Mouse (Mus musculus) MEL (cell line): ENCODE measurements around the gene Arhgef33. TPM values are rescaled to one million over a fixed set of nuclear protein-coding genes. Genes with fewer than 3 reads are reported as not detected.

ENCODE experiments used
- DNase-seq: peaks from one replicate; pipeline ENCODE4 v3.0.0; 2011; ENCODE audit warnings: low read depth, low spot score
- H3K27ac ChIP-seq: 2 replicates; pipeline ENCODE4 v1.5.1; 2012; ENCODE audit warnings: low read depth, mild to moderate bottlenecking, control low read depth, low read length, moderate library complexity; ENCODE audit not compliant: control insufficient read depth
- H3K27me3 ChIP-seq, 2 experiments: fragments of 150-350 bp in 1 of 2; sonication (generic) in 1 of 2; 2 replicates each; pipeline ENCODE4 v1.6.1; 2012; ENCODE audit warnings: low read length in 2 of 2, mild to moderate bottlenecking in 2 of 2, improper control_type of control experiment in 1 of 2, moderate library complexity in 1 of 2; ENCODE audit not compliant: insufficient read depth in 2 of 2, control insufficient read depth in 1 of 2
- H3K36me3 ChIP-seq, 2 experiments: 2 replicates each; pipeline ENCODE4 v1.6.1; 2012 to 2014; ENCODE audit warnings: low read length in 2 of 2, improper control_type of control experiment in 1 of 2, inconsistent platforms in 1 of 2, mild to moderate bottlenecking in 1 of 2; ENCODE audit not compliant: insufficient read depth in 2 of 2, control insufficient read depth in 1 of 2
- H3K4me1 ChIP-seq, 2 experiments: fragments of 150-350 bp in 1 of 2; sonication (generic) in 1 of 2; 2 replicates each; pipeline ENCODE4 v1.6.1; 2012; ENCODE audit warnings: low read length in 2 of 2, improper control_type of control experiment in 1 of 2, mild to moderate bottlenecking in 1 of 2; ENCODE audit not compliant: insufficient read depth in 2 of 2, control insufficient read depth in 1 of 2
- H3K4me3 ChIP-seq, 2 experiments: fragments of 150-350 bp in 1 of 2; sonication (generic) in 1 of 2; 2 replicates each; pipeline ENCODE4 v1.5.1; 2012; ENCODE audit warnings: low read depth in 2 of 2, low read length in 2 of 2, mild to moderate bottlenecking in 2 of 2, moderate library complexity in 2 of 2, control low read depth in 1 of 2, improper control_type of control experiment in 1 of 2; ENCODE audit not compliant: control insufficient read depth in 1 of 2, insufficient read depth in 1 of 2
- H3K79me2 ChIP-seq: 2 replicates; pipeline ENCODE4 v1.6.1; 2012; ENCODE audit warnings: mild to moderate bottlenecking, low read length, moderate library complexity; ENCODE audit not compliant: control insufficient read depth, poor library complexity, insufficient read depth
- H3K9ac ChIP-seq: 2 replicates; pipeline ENCODE4 v1.6.1; 2012; ENCODE audit warnings: low read depth, mild to moderate bottlenecking, control low read depth, low read length, moderate library complexity; ENCODE audit not compliant: control insufficient read depth, poor library complexity, severe bottlenecking
- H3K9me3 ChIP-seq: fragments of 150-350 bp; sonication (generic); replicated peaks from 2 replicates; pipeline ENCODE4 v1.6.1; 2012; ENCODE audit warnings: mild to moderate bottlenecking, low read length, improper control_type of control experiment, moderate library complexity; ENCODE audit not compliant: insufficient read depth
- CHD2 ChIP-seq: IDR thresholded peaks from 2 replicates; pipeline ENCODE4 v1.6.1; 2011; ENCODE audit warnings: low read length, improper control_type of control experiment
- CTCF ChIP-seq, 3 experiments: IDR thresholded peaks in 2 of 3; conservative IDR thresholded peaks in 1 of 3; 2 replicates each; pipeline ENCODE4 v1.5.1; 2011 to 2012; ENCODE audit warnings: low read length in 3 of 3, low read depth in 2 of 3, mild to moderate bottlenecking in 2 of 3, improper control_type of control experiment in 1 of 3, inconsistent platforms in 1 of 3, mixed read lengths in 1 of 3, moderate library complexity in 1 of 3; ENCODE audit not compliant: control insufficient read depth in 1 of 3, insufficient read depth in 1 of 3, poor library complexity in 1 of 3, severe bottlenecking in 1 of 3
- E2F4 ChIP-seq: IDR thresholded peaks from 2 replicates; pipeline ENCODE4 v1.6.1; 2011; ENCODE audit warnings: low read depth, low read length, improper control_type of control experiment, borderline replicate concordance
- ELF1 ChIP-seq: IDR thresholded peaks from 2 replicates; pipeline ENCODE4 v1.6.1; 2014; ENCODE audit warnings: low read depth, mild to moderate bottlenecking, inconsistent platforms, low read length, improper control_type of control experiment, moderate library complexity
- EP300 ChIP-seq, 2 experiments: IDR thresholded peaks; 2 replicates each; pipeline ENCODE4 v1.6.1; 2011; ENCODE audit warnings: improper control_type of control experiment in 2 of 2, low read length in 2 of 2, low read depth in 1 of 2, mild to moderate bottlenecking in 1 of 2
- ETS1 ChIP-seq: IDR thresholded peaks from 2 replicates; pipeline ENCODE4 v1.6.1; 2012; ENCODE audit warnings: low read depth, mild to moderate bottlenecking, inconsistent platforms, low read length, improper control_type of control experiment, moderate library complexity
- GATA1 ChIP-seq: IDR thresholded peaks from 2 replicates; pipeline ENCODE4 v1.6.1; 2011; ENCODE audit warnings: low read depth, low read length, improper control_type of control experiment
- HCFC1 ChIP-seq: IDR thresholded peaks from 2 replicates; pipeline ENCODE4 v1.6.1; 2012; ENCODE audit warnings: low read depth, mild to moderate bottlenecking, inconsistent platforms, low read length, improper control_type of control experiment, moderate library complexity
- JUND ChIP-seq: IDR thresholded peaks from 2 replicates; pipeline ENCODE4 v1.6.1; 2011; ENCODE audit warnings: low read depth, mild to moderate bottlenecking, improper control_type of control experiment, low read length
- KAT2A ChIP-seq: conservative IDR thresholded peaks from 2 replicates; pipeline ENCODE4 v1.6.1; 2012; ENCODE audit warnings: low read depth, low read length, improper control_type of control experiment, inconsistent platforms
- MAFK ChIP-seq: IDR thresholded peaks from 2 replicates; pipeline ENCODE4 v1.6.1; 2011; ENCODE audit warnings: low read depth, mild to moderate bottlenecking, low read length, improper control_type of control experiment, borderline replicate concordance
- MEF2A ChIP-seq: IDR thresholded peaks from 2 replicates; pipeline ENCODE4 v1.6.1; 2014; ENCODE audit warnings: low read depth, mild to moderate bottlenecking, inconsistent platforms, low read length, improper control_type of control experiment; ENCODE audit not compliant: poor library complexity, insufficient replicate concordance, severe bottlenecking; ENCODE audit errors: extremely low read depth
- MYB ChIP-seq: IDR thresholded peaks from 2 replicates; pipeline ENCODE4 v1.6.1; 2011; ENCODE audit warnings: mild to moderate bottlenecking, low read depth, low read length, improper control_type of control experiment
- MYC ChIP-seq: IDR thresholded peaks from 2 replicates; pipeline ENCODE4 v1.6.1; 2011; ENCODE audit warnings: low read depth, mild to moderate bottlenecking, low read length, improper control_type of control experiment, moderate library complexity
- NELFE ChIP-seq: IDR thresholded peaks from 2 replicates; pipeline ENCODE4 v1.6.1; 2011; ENCODE audit warnings: low read depth, low read length, improper control_type of control experiment
- NRF1 ChIP-seq: IDR thresholded peaks from 2 replicates; pipeline ENCODE4 v1.6.1; 2014; ENCODE audit warnings: low read depth, mild to moderate bottlenecking, inconsistent platforms, low read length, improper control_type of control experiment, moderate library complexity; ENCODE audit not compliant: poor library complexity, insufficient read depth, severe bottlenecking
- POLR2A ChIP-seq, 2 experiments: IDR thresholded peaks; 2 replicates each; pipeline ENCODE4 v1.6.1; 2011 to 2012; ENCODE audit warnings: low read length in 2 of 2, mild to moderate bottlenecking in 2 of 2, control low read depth in 1 of 2, improper control_type of control experiment in 1 of 2, low read depth in 1 of 2, moderate library complexity in 1 of 2; ENCODE audit not compliant: control insufficient read depth in 1 of 2, insufficient read depth in 1 of 2, poor library complexity in 1 of 2
- POLR2AphosphoS2 ChIP-seq: IDR thresholded peaks from 2 replicates; pipeline ENCODE4 v1.6.1; 2011; ENCODE audit warnings: low read length, improper control_type of control experiment
- RAD21 ChIP-seq: IDR thresholded peaks from 2 replicates; pipeline ENCODE4 v1.6.1; 2011; ENCODE audit warnings: mild to moderate bottlenecking, low read depth, low read length, improper control_type of control experiment
- SMC3 ChIP-seq: IDR thresholded peaks from 2 replicates; pipeline ENCODE4 v1.6.1; 2011; ENCODE audit warnings: low read depth, low read length, improper control_type of control experiment
- TAL1 ChIP-seq: IDR thresholded peaks from 2 replicates; pipeline ENCODE4 v1.6.1; 2012; ENCODE audit warnings: mild to moderate bottlenecking, inconsistent platforms, low read length, moderate library complexity, mixed read lengths
- TBP ChIP-seq: IDR thresholded peaks from 2 replicates; pipeline ENCODE4 v1.8.0; 2011; ENCODE audit warnings: low read depth, low read length, improper control_type of control experiment
- UBTF ChIP-seq: IDR thresholded peaks from 2 replicates; pipeline ENCODE4 v1.6.1; 2012; ENCODE audit warnings: low read depth, mild to moderate bottlenecking, inconsistent platforms, low read length, improper control_type of control experiment, moderate library complexity, borderline replicate concordance; ENCODE audit not compliant: insufficient read depth
- USF1 ChIP-seq: IDR thresholded peaks from 2 replicates; pipeline ENCODE4 v1.6.1; 2014; ENCODE audit warnings: low read depth, mild to moderate bottlenecking, inconsistent platforms, low read length, improper control_type of control experiment, moderate library complexity
- ZNF384 ChIP-seq: IDR thresholded peaks from 2 replicates; pipeline ENCODE4 v1.6.1; 2012; ENCODE audit warnings: low read depth, mild to moderate bottlenecking, inconsistent platforms, low read length, improper control_type of control experiment
- polyA plus RNA-seq, 2 experiments: library from polyadenylated mRNA; stranded (reverse) in 1 of 2; unstranded in 1 of 2; fragments of >175 nt in 1 of 2; fragments of >200 nt in 1 of 2; gene quantifications; 2 replicates each; pipeline versions ENCODE4 v1.2.1 to v1.2.4; 2012; ENCODE audit warnings: low replicate concordance in 2 of 2, low read depth in 1 of 2; ENCODE audit not compliant: insufficient read length in 2 of 2, insufficient read depth in 1 of 2, missing spikeins in 1 of 2
- total RNA-seq: library from RNA; depleted of rRNA; stranded (reverse); fragments of 300-350 nt; gene quantifications from 2 replicates; pipeline ENCODE4 v1.2.3, GENCODE M21; 2012

Gene Arhgef33
- total and polyA plus RNA-seq, 3 experiments = 0.08 TPM; not detected in 2

DNA sequence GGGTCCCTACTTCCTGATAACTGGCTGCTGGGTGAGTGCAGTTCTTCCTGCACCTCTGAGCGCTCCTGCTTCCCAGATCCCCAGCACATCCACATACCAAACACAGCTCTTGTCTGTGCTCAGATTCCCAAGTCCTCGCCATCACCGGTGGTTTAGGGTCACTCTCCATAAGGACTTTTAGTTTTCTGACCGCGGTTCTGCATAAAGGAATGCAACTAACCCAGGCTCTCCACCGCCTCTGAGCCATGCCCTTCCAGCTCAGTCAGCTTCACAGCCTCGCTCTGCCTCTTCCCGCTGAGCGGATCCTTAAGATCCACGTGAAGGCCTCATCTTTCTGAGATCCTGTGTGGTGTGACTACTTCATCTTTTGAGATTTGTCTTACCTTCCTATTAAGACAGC is 82.8 kb downstream of the Arhgef33 start:
- TF ChIP-seq MAFK = no peak
- no peak for TF ChIP-seq GATA1
- no peak for TF ChIP-seq TAL1
- TF ChIP-seq UBTF = no peak
- no peak for TF ChIP-seq JUND
- no peak for TF ChIP-seq NRF1
- TF ChIP-seq RAD21 = no peak
- no peak for TF ChIP-seq USF1
- TF ChIP-seq KAT2A = no peak
- TF ChIP-seq ZNF384 = no peak
- TF ChIP-seq CTCF (IDR thresholded peaks at IDR 0.05 in 2 of 3, conservative IDR thresholded peaks at IDR 0.05 in 1 of 3; ENCODE audit: control insufficient read depth in 1 of 3, insufficient read depth in 1 of 3, low read depth in 2 of 3, low read length in 3 of 3, poor library complexity in 1 of 3, severe bottlenecking in 1 of 3) = no peak
- TF ChIP-seq ELF1 = no peak
- TF ChIP-seq MYC = no peak
- no peak for TF ChIP-seq POLR2A (IDR thresholded peaks at IDR 0.05; ENCODE audit: control insufficient read depth in 1 of 2, insufficient read depth in 1 of 2, low read depth in 1 of 2, low read length in 2 of 2, poor library complexity in 1 of 2)
- no peak for TF ChIP-seq NELFE
- no peak for TF ChIP-seq EP300 (IDR thresholded peaks at IDR 0.05; ENCODE audit: low read depth in 1 of 2, low read length in 2 of 2)
- TF ChIP-seq POLR2AphosphoS2 = no peak
- TF ChIP-seq SMC3 = no peak
- TF ChIP-seq, all 39 proteins: peak for 0
- H3K9ac ChIP-seq = no peak overlapping the region
- no peak for DNase-seq
- H3K36me3 ChIP-seq = no peaks in the 10 kb centered on the region
- no peaks in the 10 kb centered on the region for H3K9me3 ChIP-seq
- H3K4me3 ChIP-seq = no peak overlapping the region
- peaks cover 0 to 7% of the 10 kb centered on the region in 2 experiments; a peak in 1 of 4 replicates for H3K27me3 ChIP-seq
- no peak overlapping the region for H3K27ac ChIP-seq
- peaks cover 0 to 3% of the 10 kb centered on the region in 2 experiments; a peak in 1 of 4 replicates for H3K4me1 ChIP-seq
- H3K79me2 ChIP-seq = no peaks in the 10 kb centered on the region

DNA sequence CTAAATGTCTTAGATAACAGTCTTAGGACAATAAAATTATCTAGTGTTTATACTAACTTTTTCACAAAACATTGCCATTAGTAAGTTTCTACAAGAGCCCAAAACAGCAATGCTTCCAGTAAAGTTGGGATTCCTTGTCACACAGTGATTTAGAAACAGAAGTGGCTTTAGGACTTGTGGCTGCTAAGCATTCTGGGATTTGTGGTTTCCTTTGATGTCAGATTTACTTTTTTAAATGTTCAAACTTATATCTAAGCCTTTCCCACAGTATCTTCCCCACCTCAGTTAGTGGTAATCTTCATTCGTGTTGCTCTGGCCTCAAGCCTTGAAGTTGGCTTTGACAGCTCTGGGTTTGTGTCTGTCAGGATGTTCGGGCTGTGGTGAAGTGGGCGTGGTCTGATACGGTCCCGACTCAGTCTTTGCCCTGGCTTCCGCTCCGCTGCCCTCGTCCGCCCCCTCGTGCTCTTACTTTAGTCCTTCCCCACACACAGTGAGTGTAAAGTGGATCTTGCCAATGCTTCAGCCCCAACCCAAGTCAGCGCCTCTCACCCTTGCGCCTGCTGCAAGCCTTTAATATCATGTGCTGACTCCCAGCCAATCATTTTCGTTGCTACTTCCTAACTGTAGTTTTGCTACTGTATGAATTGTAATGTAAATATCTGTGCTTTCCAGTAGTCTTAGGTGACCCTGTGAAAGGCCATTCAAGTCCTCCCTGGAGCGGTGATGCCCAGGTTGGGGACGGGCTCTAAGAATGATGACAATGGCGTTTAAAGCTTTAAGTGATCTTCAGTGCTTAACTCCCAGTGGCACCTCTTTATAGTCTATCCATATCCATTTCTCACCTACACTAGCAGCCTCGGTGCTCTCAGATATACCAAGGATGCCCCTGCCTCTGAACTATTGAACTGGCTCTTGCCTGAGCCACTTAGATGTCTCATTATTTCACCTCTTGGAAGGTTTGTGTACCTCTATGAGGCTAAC is 84.5 kb downstream of the Arhgef33 start:
- Histone ChIP-seq H3K36me3 (peaks cover 0 to 2% of the 10 kb centered on the region in 2 experiments; a peak in 1 of 4 replicates), H3K9ac (0 out of 2 replicates have a peak overlapping the region, but pooled peaks have one; percentile 29), H3K79me2 (no peaks in the 10 kb centered on the region), H3K27ac (no peak overlapping the region), H3K27me3 (peaks cover 0 to 6% of the 10 kb centered on the region in 2 experiments; a peak in 1 of 4 replicates), H3K4me1 (peaks cover 0 to 3% of the 10 kb centered on the region in 2 experiments; a peak in 1 of 4 replicates), H3K4me3 (peak overlapping the region; percentile 23 to 61), H3K9me3 (no peaks in the 10 kb centered on the region)
- peak; percentile 82 for DNase-seq
- no peak for TF ChIP-seq UBTF
- no peak for TF ChIP-seq NRF1
- TF ChIP-seq SMC3 = peak; percentile 43; the same call in 1 of the 2 replicates
- TF ChIP-seq POLR2A (IDR thresholded peaks at IDR 0.05; ENCODE audit: control insufficient read depth in 1 of 2, insufficient read depth in 1 of 2, low read depth in 1 of 2, low read length in 2 of 2, poor library complexity in 1 of 2) = no peak
- TF ChIP-seq ZNF384 = no peak
- 0 out of 4 replicates have a peak, but pooled peaks of 1 of the 2 experiments have one; percentile 11 for TF ChIP-seq EP300 (IDR thresholded peaks at IDR 0.05; ENCODE audit: low read depth in 1 of 2, low read length in 2 of 2)
- TF ChIP-seq JUND = no peak
- TF ChIP-seq CHD2 = no peak
- peak in 2 of 3 experiments; percentile 31 to 43; a peak in 3 of 6 replicates for TF ChIP-seq CTCF (IDR thresholded peaks at IDR 0.05 in 2 of 3, conservative IDR thresholded peaks at IDR 0.05 in 1 of 3; ENCODE audit: control insufficient read depth in 1 of 3, insufficient read depth in 1 of 3, low read depth in 2 of 3, low read length in 3 of 3, poor library complexity in 1 of 3, severe bottlenecking in 1 of 3)
- no peak for TF ChIP-seq MEF2A
- 0 out of 2 replicates have a peak, but pooled peaks have one; percentile 10 for TF ChIP-seq MYC
- TF ChIP-seq E2F4 = no peak
- TF ChIP-seq MYB = no peak
- no peak for TF ChIP-seq KAT2A
- TF ChIP-seq HCFC1 = peak; percentile 66
- no peak for TF ChIP-seq POLR2AphosphoS2
- TF ChIP-seq ETS1 = no peak
- TF ChIP-seq TBP = no peak
- TF ChIP-seq GATA1 = no peak
- no peak for TF ChIP-seq NELFE
